Mouse (Mus musculus) naive thymus-derived CD4-positive, alpha-beta T cell, adult 5 months (primary cell): ENCODE measurements around the gene Mmp13. TPM values are rescaled to one million over a fixed set of nuclear protein-coding genes. Genes with fewer than 3 reads are reported as not detected.

Experiments used
- polyA plus RNA-seq: library from polyadenylated mRNA; unstranded; fragments of 100-300 nt; shearing (Covaris generic); gene quantifications from one replicate; pipeline ENCODE4 v1.2.1, GENCODE M21; 2017

Mmp13 gene
- not detected for polyA plus RNA-seq

GRCm38 (mm10) chr9:7272214-7272613, at the start of gene Mmp13:
Mmp13 (plus strand) TSS chr9:7272514.

Other genes with a start within 250 kb of the Mmp13 start
- gene Dync2h1, start 88.1 kb upstream of the Mmp13 start, polyA plus RNA-seq, result 4.1 TPM
- 155 TPM for gene Dcun1d5, start 88.0 kb upstream of the Mmp13 start, polyA plus RNA-seq
- not detected for gene Mmp12, start 71.9 kb downstream of the Mmp13 start, polyA plus RNA-seq
- gene Mmp1b, start 115.5 kb downstream of the Mmp13 start, polyA plus RNA-seq, result not detected
- gene Mmp3, start 173.3 kb downstream of the Mmp13 start, polyA plus RNA-seq, result not detected
- not detected for gene Mmp10, start 229.8 kb downstream of the Mmp13 start, polyA plus RNA-seq